Mouse (Mus musculus): Measurements from ENCODE around the gene Cdhr3. TPM values are rescaled to one million over a fixed set of nuclear protein-coding genes. Genes with fewer than 3 reads are reported as not detected.
A peak's percentile ranks its signal among the peaks of the same experiment; 100 is the strongest.

Gene Cdhr3
- polyA plus RNA-seq, 2 experiments = 0.32 to 1.5 TPM

DNA sequence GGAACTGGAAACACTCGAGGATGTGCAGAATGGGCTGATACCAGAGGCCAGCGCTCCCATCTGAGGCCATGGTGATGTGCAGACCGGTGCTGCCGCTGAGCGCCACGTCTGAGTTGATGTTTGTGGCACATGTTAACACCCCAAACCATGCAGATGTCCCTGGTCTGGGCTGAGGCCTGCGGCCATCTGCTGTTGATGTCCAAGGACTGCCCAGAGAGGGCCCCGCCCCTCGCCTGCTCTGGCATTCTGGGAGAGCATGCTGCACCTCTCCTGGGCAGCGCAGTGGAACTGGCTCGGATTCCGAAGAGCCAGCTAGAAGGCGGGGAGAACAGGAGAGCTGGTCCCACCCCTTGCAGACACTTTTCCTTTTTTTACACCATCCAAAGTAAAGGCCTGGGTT lies 64.0 kb downstream of the Cdhr3 start:
- 45% methylated on average over 13 of the region's 13 CpGs for WGBS
- ATAC-seq (ENCODE audit: low FRiP score, low read depth) = no peak

DNA sequence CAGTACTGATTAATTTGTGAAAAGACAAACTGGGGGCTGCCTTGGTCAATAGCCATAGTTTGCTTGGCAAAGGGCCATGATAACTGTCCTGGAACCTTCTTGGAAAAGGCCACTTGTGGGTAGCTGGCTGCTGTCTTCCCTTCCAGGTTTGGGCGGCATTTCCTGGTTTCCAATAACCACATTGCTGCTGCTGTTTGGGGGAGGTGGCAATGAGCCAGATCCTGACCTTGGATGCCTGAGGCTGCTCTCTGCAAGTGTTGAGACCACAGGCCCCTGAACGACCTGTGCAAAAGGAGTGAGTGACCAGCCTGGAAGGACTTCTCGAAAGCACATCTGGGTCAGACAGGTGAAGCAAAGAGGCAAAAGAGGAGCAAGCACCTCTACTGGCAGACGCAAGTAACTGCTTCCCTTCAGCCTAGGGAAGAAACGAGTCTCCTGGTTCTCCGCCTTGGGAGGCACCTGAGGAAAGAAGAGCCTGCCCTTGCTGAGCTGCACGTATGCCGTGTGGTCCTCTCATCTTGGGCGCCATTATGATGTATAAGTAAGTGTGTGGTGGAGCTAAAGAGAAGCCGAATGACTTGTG lies 64.5 kb downstream of the Cdhr3 start:
- Histone ChIP-seq H3K4me2 (replicated peaks; ENCODE audit: low read depth, low read length, severe bottlenecking) (no peak overlapping the region), H3K4me3 (replicated peaks; ENCODE audit: low read length) (no peak overlapping the region), H3K4me1 (ENCODE audit: control insufficient read depth, insufficient read depth, low read length) (peaks cover 15% of the 10 kb centered on the region), H3K27ac (replicated peaks; ENCODE audit: low read depth, low read length) (no peak overlapping the region), H3K27me3 (ENCODE audit: control insufficient read depth, insufficient read depth, low read length) (no peaks in the 10 kb centered on the region), H3K9ac (ENCODE audit: low read depth, low read length, severe bottlenecking) (no peak overlapping the region), H3K36me3 (ENCODE audit: control insufficient read depth, insufficient read depth, low read length) (no peaks in the 10 kb centered on the region), H3K9me3 (ENCODE audit: control insufficient read depth, low read length) (no peaks in the 10 kb centered on the region)
- ATAC-seq (ENCODE audit: low FRiP score, low read depth) (no peak), DNase-seq (ENCODE audit: low spot score) (no peak)
- WGBS = 40% methylated on average over 10 of the region's 10 CpGs
- no peak for TF ChIP-seq POLR2A (IDR thresholded peaks at IDR 0.05; ENCODE audit: borderline replicate concordance, extremely low read depth, insufficient read depth, insufficient read length)

More for the DNA sequence above, 64.0 kb downstream of the Cdhr3 start:
- H3K9me3 ChIP-seq (ENCODE audit: control insufficient read depth, low read length) = no peaks in the 10 kb centered on the region
- TF ChIP-seq POLR2A (IDR thresholded peaks at IDR 0.05; ENCODE audit: borderline replicate concordance, extremely low read depth, insufficient read depth, insufficient read length) = no peak
- DNase-seq (ENCODE audit: low spot score) = no peak
- no peaks in the 10 kb centered on the region for H3K36me3 ChIP-seq (ENCODE audit: control insufficient read depth, insufficient read depth, low read length)
- H3K9ac ChIP-seq (ENCODE audit: low read depth, low read length, severe bottlenecking) = no peak overlapping the region
- H3K4me1 ChIP-seq (ENCODE audit: control insufficient read depth, insufficient read depth, low read length) = peaks cover 15% of the 10 kb centered on the region
- no peak overlapping the region for H3K4me3 ChIP-seq (replicated peaks; ENCODE audit: low read length)
- no peak overlapping the region for H3K27ac ChIP-seq (replicated peaks; ENCODE audit: low read depth, low read length)
- no peak overlapping the region for H3K4me2 ChIP-seq (replicated peaks; ENCODE audit: low read depth, low read length, severe bottlenecking)
- H3K27me3 ChIP-seq (ENCODE audit: control insufficient read depth, insufficient read depth, low read length) = no peaks in the 10 kb centered on the region

DNA sequence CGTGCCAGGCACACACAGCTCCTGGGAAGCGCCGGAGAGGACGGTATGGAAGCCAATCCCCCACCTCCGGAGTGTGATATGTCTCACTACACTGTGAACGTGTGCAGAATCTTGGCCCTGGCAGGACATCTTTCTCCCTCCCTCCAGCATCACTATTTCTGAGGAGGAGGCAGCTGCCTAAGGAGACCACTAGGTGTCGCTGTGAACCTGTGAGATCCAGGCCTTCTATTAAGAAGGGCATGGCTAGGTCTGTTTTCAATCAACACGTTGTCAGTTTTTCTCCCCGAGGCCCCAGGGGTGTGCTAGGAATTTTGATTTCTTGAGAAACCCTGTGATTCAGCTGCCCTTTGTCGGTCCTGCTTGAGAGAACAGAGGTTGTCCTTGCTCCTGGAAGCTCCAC lies 65.6 kb downstream of the Cdhr3 start:
- no peaks in the 10 kb centered on the region for H3K36me3 ChIP-seq (ENCODE audit: control insufficient read depth, insufficient read depth, low read length)
- H3K27ac ChIP-seq (replicated peaks; ENCODE audit: low read depth, low read length) = no peak overlapping the region
- WGBS = 2% methylated on average over 10 of the region's 10 CpGs
- H3K9me3 ChIP-seq (ENCODE audit: control insufficient read depth, low read length) = no peaks in the 10 kb centered on the region
- 0 out of 2 replicates have a peak, but pooled peaks have one; percentile 14 for TF ChIP-seq POLR2A (IDR thresholded peaks at IDR 0.05; ENCODE audit: borderline replicate concordance, extremely low read depth, insufficient read depth, insufficient read length)
- peak; percentile 98 for DNase-seq (ENCODE audit: low spot score)
- peaks cover 15% of the 10 kb centered on the region for H3K4me1 ChIP-seq (ENCODE audit: control insufficient read depth, insufficient read depth, low read length)
- H3K4me3 ChIP-seq (replicated peaks; ENCODE audit: low read length) = 0 out of 2 replicates have a peak overlapping the region, but pooled peaks have one; percentile 0
- no peak overlapping the region for H3K9ac ChIP-seq (ENCODE audit: low read depth, low read length, severe bottlenecking)
- H3K4me2 ChIP-seq (replicated peaks; ENCODE audit: low read depth, low read length, severe bottlenecking) = peak overlapping the region; percentile 35
- peak; percentile 78 for ATAC-seq (ENCODE audit: low FRiP score, low read depth)
- H3K27me3 ChIP-seq (ENCODE audit: control insufficient read depth, insufficient read depth, low read length) = no peaks in the 10 kb centered on the region

DNA sequence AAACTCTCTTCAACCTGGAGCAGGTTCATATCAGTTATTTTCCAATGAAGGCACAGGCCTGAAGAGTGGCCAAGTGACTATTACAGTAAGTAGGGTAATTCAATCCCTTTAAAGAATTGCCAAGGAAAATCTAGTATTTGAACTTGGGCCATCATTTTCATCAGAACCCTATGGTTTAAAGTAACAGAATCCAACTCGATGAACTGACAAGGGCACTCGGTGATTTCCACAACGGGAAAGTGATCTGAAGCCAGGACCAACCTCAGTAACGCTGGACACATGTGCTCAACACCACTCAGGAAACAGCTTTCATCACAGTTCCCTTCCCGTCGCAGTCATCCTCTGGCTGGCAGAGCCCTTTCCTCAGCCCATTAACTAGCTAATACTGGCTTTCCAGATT lies 68.2 kb downstream of the Cdhr3 start:
- no peak overlapping the region for H3K4me3 ChIP-seq (replicated peaks; ENCODE audit: low read length)
- ATAC-seq (ENCODE audit: low FRiP score, low read depth) (no peak), DNase-seq (ENCODE audit: low spot score) (no peak)
- no peak overlapping the region for H3K27ac ChIP-seq (replicated peaks; ENCODE audit: low read depth, low read length)
- H3K4me2 ChIP-seq (replicated peaks; ENCODE audit: low read depth, low read length, severe bottlenecking) = no peak overlapping the region
- no peaks in the 10 kb centered on the region for H3K9me3 ChIP-seq (ENCODE audit: control insufficient read depth, low read length)
- peaks cover 15% of the 10 kb centered on the region for H3K4me1 ChIP-seq (ENCODE audit: control insufficient read depth, insufficient read depth, low read length)
- no peaks in the 10 kb centered on the region for H3K36me3 ChIP-seq (ENCODE audit: control insufficient read depth, insufficient read depth, low read length)
- TF ChIP-seq POLR2A (IDR thresholded peaks at IDR 0.05; ENCODE audit: borderline replicate concordance, extremely low read depth, insufficient read depth, insufficient read length) = no peak
- no peak overlapping the region for H3K9ac ChIP-seq (ENCODE audit: low read depth, low read length, severe bottlenecking)
- H3K27me3 ChIP-seq (ENCODE audit: control insufficient read depth, insufficient read depth, low read length) = no peaks in the 10 kb centered on the region
- 46% methylated on average over 6 of the region's 6 CpGs for WGBS

DNA sequence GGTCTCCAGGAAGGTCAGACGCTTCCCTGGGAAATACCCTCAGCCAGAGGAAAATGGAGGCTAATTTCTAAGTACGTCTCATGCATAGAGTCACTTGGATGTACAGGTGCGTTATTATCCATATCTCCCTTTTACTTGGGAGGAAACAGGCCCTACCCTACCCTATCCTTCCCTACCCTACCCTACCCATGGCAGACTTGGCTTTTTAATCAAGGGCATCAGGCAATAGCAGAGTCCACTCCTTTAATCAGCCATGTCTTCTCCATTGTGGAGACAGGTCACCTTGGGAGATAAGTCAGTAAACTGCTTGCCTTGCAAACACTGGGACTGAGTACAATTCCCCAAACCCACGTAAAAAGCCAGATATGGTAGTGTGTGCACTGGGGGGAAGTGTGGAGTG lies 70.9 kb downstream of the Cdhr3 start:
- Histone ChIP-seq H3K4me1 (ENCODE audit: control insufficient read depth, insufficient read depth, low read length) (0 out of 2 replicates have a peak, but pooled peaks cover 2% of the 10 kb centered on the region), H3K27ac (replicated peaks; ENCODE audit: low read depth, low read length) (no peak overlapping the region), H3K36me3 (ENCODE audit: control insufficient read depth, insufficient read depth, low read length) (no peaks in the 10 kb centered on the region), H3K4me2 (replicated peaks; ENCODE audit: low read depth, low read length, severe bottlenecking) (no peak overlapping the region), H3K4me3 (replicated peaks; ENCODE audit: low read length) (no peak overlapping the region), H3K9me3 (ENCODE audit: control insufficient read depth, low read length) (no peaks in the 10 kb centered on the region), H3K27me3 (ENCODE audit: control insufficient read depth, insufficient read depth, low read length) (no peaks in the 10 kb centered on the region), H3K9ac (ENCODE audit: low read depth, low read length, severe bottlenecking) (no peak overlapping the region)
- no peak for ATAC-seq (ENCODE audit: low FRiP score, low read depth)
- 91% methylated on average over 4 of the region's 4 CpGs for WGBS
- DNase-seq (ENCODE audit: low spot score) = no peak
- no peak for TF ChIP-seq POLR2A (IDR thresholded peaks at IDR 0.05; ENCODE audit: borderline replicate concordance, extremely low read depth, insufficient read depth, insufficient read length)
